Mouse (Mus musculus): Measurements from ENCODE around the gene Kcne1. TPM values are rescaled to one million over a fixed set of nuclear protein-coding genes. Genes with fewer than 3 reads are reported as not detected.
A peak's percentile ranks its signal among the peaks of the same experiment; 100 is the strongest.

Gene Kcne1
- polyA plus RNA-seq, 1 experiment from 2014 or later = 0.34 TPM

GRCm38 (mm10) chr16:92371623-92372022 is 12.4 kb upstream of the Kcne1 start:
- Histone ChIP-seq H3K36me3 (replicated peaks; ENCODE audit: control insufficient read depth, insufficient read depth, low read depth, low read length) (no peaks in the 10 kb centered on the region), H3K27me3 (ENCODE audit: control insufficient read depth, insufficient read depth, low read length) (no peaks in the 10 kb centered on the region), H3K9ac (replicated peaks; ENCODE audit: low read length) (no peak overlapping the region), H3K4me1 (ENCODE audit: control insufficient read depth, insufficient read depth, low read length) (peaks cover 2% of the 10 kb centered on the region; the same call in 1 of the 2 replicates), H3K4me3 (ENCODE audit: low read depth, low read length) (no peak overlapping the region), H3K9me3 (replicated peaks; ENCODE audit: control insufficient read depth, low read length) (no peaks in the 10 kb centered on the region), H3K4me2 (ENCODE audit: low read depth, low read length) (no peak overlapping the region), H3K27ac (replicated peaks; ENCODE audit: low read depth, low read length) (no peak overlapping the region)
- ATAC-seq (replicated peaks; ENCODE audit: insufficient number of reproducible peaks, low FRiP score, low TSS enrichment, low read depth) (no peak), DNase-seq (ENCODE audit: low spot score) (no peak)
- 54% methylated on average over 5 of the region's 5 CpGs for WGBS

- 52% methylated on average over 2 of the region's 2 CpGs for WGBS
- Histone ChIP-seq H3K4me1 (ENCODE audit: control insufficient read depth, insufficient read depth, low read length) (peaks cover 2% of the 10 kb centered on the region; the same call in 1 of the 2 replicates), H3K4me2 (ENCODE audit: low read depth, low read length) (no peak overlapping the region), H3K9ac (replicated peaks; ENCODE audit: low read length) (no peak overlapping the region), H3K9me3 (replicated peaks; ENCODE audit: control insufficient read depth, low read length) (no peaks in the 10 kb centered on the region), H3K4me3 (ENCODE audit: low read depth, low read length) (no peak overlapping the region), H3K27ac (replicated peaks; ENCODE audit: low read depth, low read length) (no peak overlapping the region), H3K27me3 (ENCODE audit: control insufficient read depth, insufficient read depth, low read length) (no peaks in the 10 kb centered on the region), H3K36me3 (replicated peaks; ENCODE audit: control insufficient read depth, insufficient read depth, low read depth, low read length) (no peaks in the 10 kb centered on the region)
- ATAC-seq (replicated peaks; ENCODE audit: insufficient number of reproducible peaks, low FRiP score, low TSS enrichment, low read depth) = 0 out of 2 replicates have a peak, but pooled peaks have one; percentile 23
- DNase-seq (ENCODE audit: low spot score) = peak; percentile 44
Observed at GRCm38 (mm10) chr16:92369260-92369659, 10.0 kb upstream of the Kcne1 start.

- Histone ChIP-seq H3K9ac (replicated peaks; ENCODE audit: low read length) (no peak overlapping the region), H3K9me3 (replicated peaks; ENCODE audit: control insufficient read depth, low read length) (no peaks in the 10 kb centered on the region), H3K4me3 (ENCODE audit: low read depth, low read length) (no peak overlapping the region), H3K27me3 (ENCODE audit: control insufficient read depth, insufficient read depth, low read length) (no peaks in the 10 kb centered on the region), H3K27ac (replicated peaks; ENCODE audit: low read depth, low read length) (no peak overlapping the region), H3K4me1 (ENCODE audit: control insufficient read depth, insufficient read depth, low read length) (no peaks in the 10 kb centered on the region), H3K36me3 (replicated peaks; ENCODE audit: control insufficient read depth, insufficient read depth, low read depth, low read length) (no peaks in the 10 kb centered on the region), H3K4me2 (ENCODE audit: low read depth, low read length) (no peak overlapping the region)
- 63% methylated on average over 7 of the region's 7 CpGs for WGBS
- ATAC-seq (replicated peaks; ENCODE audit: insufficient number of reproducible peaks, low FRiP score, low TSS enrichment, low read depth) (no peak), DNase-seq (ENCODE audit: low spot score) (no peak)
Observed at GRCm38 (mm10) chr16:92365477-92365876, 6.2 kb upstream of the Kcne1 start.

DNA sequence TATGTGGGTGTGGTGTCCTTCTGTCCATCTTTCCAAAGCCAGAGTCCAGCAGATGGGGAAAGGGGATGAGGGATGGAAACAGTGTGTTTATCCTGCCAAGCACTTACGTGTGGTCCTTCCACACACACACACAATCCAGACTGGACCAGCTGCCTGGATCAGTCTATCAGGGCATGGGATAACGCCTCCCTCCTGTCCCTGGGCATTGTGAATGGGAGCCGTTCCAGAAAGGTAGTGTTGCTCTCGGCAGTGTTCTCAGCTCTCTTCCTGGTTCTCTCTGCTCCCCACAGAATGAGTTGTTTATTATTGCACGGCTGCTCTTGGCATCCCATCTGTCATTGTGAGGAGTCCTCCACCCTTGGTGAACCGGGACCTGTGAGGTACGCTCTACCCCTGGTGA is 1.4 kb upstream of the Kcne1 start:
- no peak for ATAC-seq (replicated peaks; ENCODE audit: insufficient number of reproducible peaks, low FRiP score, low TSS enrichment, low read depth)

DNA sequence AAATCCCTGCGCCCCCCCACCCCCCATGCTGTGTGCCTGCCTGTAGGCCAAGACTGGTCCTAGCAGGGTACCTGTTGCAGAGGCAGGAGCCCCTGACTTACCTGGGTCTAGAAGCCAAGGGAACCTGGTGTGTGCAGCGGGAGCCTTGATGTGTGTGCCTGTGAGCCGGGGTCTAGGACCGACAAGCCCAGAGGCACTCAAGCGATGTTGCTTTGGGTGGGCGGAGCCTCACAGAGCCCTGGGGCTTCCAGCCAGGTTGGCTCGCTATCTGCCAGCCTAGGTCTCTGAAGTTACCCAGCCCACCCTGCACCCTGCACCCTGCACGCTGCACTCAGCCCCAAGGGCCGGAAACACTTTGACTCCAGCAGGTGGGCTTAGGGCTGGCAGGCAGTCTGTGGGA is 534 bp downstream of the Kcne1 start:
- DNase-seq (ENCODE audit: low spot score) = peak; percentile 26
- 0 out of 2 replicates have a peak, but pooled peaks have one; percentile 17 for ATAC-seq (replicated peaks; ENCODE audit: insufficient number of reproducible peaks, low FRiP score, low TSS enrichment, low read depth)
- no peak overlapping the region for H3K27ac ChIP-seq (replicated peaks; ENCODE audit: low read depth, low read length)
- WGBS = 11% methylated on average over 9 of the region's 9 CpGs
- H3K9me3 ChIP-seq (replicated peaks; ENCODE audit: control insufficient read depth, low read length) = no peaks in the 10 kb centered on the region
- no peak overlapping the region for H3K9ac ChIP-seq (replicated peaks; ENCODE audit: low read length)
- H3K27me3 ChIP-seq (ENCODE audit: control insufficient read depth, insufficient read depth, low read length) = no peaks in the 10 kb centered on the region
- no peaks in the 10 kb centered on the region for H3K36me3 ChIP-seq (replicated peaks; ENCODE audit: control insufficient read depth, insufficient read depth, low read depth, low read length)
- H3K4me2 ChIP-seq (ENCODE audit: low read depth, low read length) = no peak overlapping the region
- H3K4me1 ChIP-seq (ENCODE audit: control insufficient read depth, insufficient read depth, low read length) = no peaks in the 10 kb centered on the region
- no peak overlapping the region for H3K4me3 ChIP-seq (ENCODE audit: low read depth, low read length)

More for the DNA sequence above, 1.4 kb upstream of the Kcne1 start:
- no peak overlapping the region for H3K4me3 ChIP-seq (ENCODE audit: low read depth, low read length)
- 78% methylated on average over 7 of the region's 7 CpGs for WGBS
- no peaks in the 10 kb centered on the region for H3K36me3 ChIP-seq (replicated peaks; ENCODE audit: control insufficient read depth, insufficient read depth, low read depth, low read length)
- no peaks in the 10 kb centered on the region for H3K27me3 ChIP-seq (ENCODE audit: control insufficient read depth, insufficient read depth, low read length)
- H3K27ac ChIP-seq (replicated peaks; ENCODE audit: low read depth, low read length) = no peak overlapping the region
- H3K4me1 ChIP-seq (ENCODE audit: control insufficient read depth, insufficient read depth, low read length) = no peaks in the 10 kb centered on the region
- no peaks in the 10 kb centered on the region for H3K9me3 ChIP-seq (replicated peaks; ENCODE audit: control insufficient read depth, low read length)
- no peak overlapping the region for H3K9ac ChIP-seq (replicated peaks; ENCODE audit: low read length)
- DNase-seq (ENCODE audit: low spot score) = no peak
- H3K4me2 ChIP-seq (ENCODE audit: low read depth, low read length) = no peak overlapping the region

DNA sequence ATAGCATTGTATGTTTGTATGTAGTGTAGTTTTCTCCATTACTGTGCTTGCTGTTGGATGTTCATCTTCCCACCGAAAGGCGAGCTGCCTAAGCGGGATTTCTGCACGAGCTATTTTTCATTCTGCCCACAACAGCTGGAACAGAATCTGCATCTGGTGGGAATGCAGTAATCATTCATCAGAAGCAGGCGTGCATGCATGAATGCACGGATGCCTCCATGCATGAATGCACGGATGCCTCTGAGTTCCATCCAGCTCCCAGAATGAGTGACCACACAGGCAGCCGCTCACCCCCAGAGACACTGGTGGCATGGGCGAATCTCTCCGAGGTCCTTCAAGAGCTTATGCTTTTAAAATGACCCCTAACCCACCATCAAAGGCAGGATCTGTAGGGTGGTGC is 1.7 kb downstream of the Kcne1 start:
- DNase-seq (ENCODE audit: low spot score) (no peak), ATAC-seq (replicated peaks; ENCODE audit: insufficient number of reproducible peaks, low FRiP score, low TSS enrichment, low read depth) (no peak)
- Histone ChIP-seq H3K4me3 (ENCODE audit: low read depth, low read length) (no peak overlapping the region), H3K9ac (replicated peaks; ENCODE audit: low read length) (no peak overlapping the region), H3K27me3 (ENCODE audit: control insufficient read depth, insufficient read depth, low read length) (no peaks in the 10 kb centered on the region), H3K4me1 (ENCODE audit: control insufficient read depth, insufficient read depth, low read length) (no peaks in the 10 kb centered on the region), H3K27ac (replicated peaks; ENCODE audit: low read depth, low read length) (no peak overlapping the region), H3K36me3 (replicated peaks; ENCODE audit: control insufficient read depth, insufficient read depth, low read depth, low read length) (no peaks in the 10 kb centered on the region), H3K4me2 (ENCODE audit: low read depth, low read length) (no peak overlapping the region), H3K9me3 (replicated peaks; ENCODE audit: control insufficient read depth, low read length) (no peaks in the 10 kb centered on the region)
- 65% methylated on average over 10 of the region's 10 CpGs for WGBS

GRCm38 (mm10) chr16:92357023-92357422 is 2.2 kb downstream of the Kcne1 start:
- no peak overlapping the region for H3K4me2 ChIP-seq (ENCODE audit: low read depth, low read length)
- ATAC-seq (replicated peaks; ENCODE audit: insufficient number of reproducible peaks, low FRiP score, low TSS enrichment, low read depth) (no peak), DNase-seq (ENCODE audit: low spot score) (no peak)
- no peaks in the 10 kb centered on the region for H3K27me3 ChIP-seq (ENCODE audit: control insufficient read depth, insufficient read depth, low read length)
- no peaks in the 10 kb centered on the region for H3K9me3 ChIP-seq (replicated peaks; ENCODE audit: control insufficient read depth, low read length)
- no peak overlapping the region for H3K27ac ChIP-seq (replicated peaks; ENCODE audit: low read depth, low read length)
- no peak overlapping the region for H3K4me3 ChIP-seq (ENCODE audit: low read depth, low read length)
- H3K36me3 ChIP-seq (replicated peaks; ENCODE audit: control insufficient read depth, insufficient read depth, low read depth, low read length) = no peaks in the 10 kb centered on the region
- 75% methylated on average over 9 of the region's 9 CpGs for WGBS
- no peak overlapping the region for H3K9ac ChIP-seq (replicated peaks; ENCODE audit: low read length)
- no peaks in the 10 kb centered on the region for H3K4me1 ChIP-seq (ENCODE audit: control insufficient read depth, insufficient read depth, low read length)

DNA sequence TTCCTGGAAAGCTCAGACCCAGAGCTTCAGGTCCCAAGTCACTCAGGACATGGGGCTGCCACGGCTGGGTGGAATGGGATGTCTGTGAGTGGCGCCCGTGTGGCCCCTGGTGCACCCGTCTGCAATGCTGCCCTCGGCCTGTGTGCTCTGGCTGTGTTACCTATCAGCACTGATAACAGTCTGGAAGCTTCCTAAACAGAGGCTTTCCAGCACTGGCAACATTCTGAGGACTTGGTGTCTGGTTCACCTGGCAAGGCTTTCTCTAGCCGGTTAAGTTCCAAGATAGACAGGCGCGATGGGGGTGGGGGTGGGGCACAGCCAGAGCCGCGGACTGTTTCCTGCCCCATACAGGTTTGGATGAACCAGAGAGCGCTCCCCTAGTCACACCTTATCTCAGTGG is 3.3 kb downstream of the Kcne1 start:
- Histone ChIP-seq H3K9ac (replicated peaks; ENCODE audit: low read length) (no peak overlapping the region), H3K9me3 (replicated peaks; ENCODE audit: control insufficient read depth, low read length) (no peaks in the 10 kb centered on the region), H3K36me3 (replicated peaks; ENCODE audit: control insufficient read depth, insufficient read depth, low read depth, low read length) (no peaks in the 10 kb centered on the region), H3K4me3 (ENCODE audit: low read depth, low read length) (no peak overlapping the region), H3K27ac (replicated peaks; ENCODE audit: low read depth, low read length) (no peak overlapping the region), H3K4me1 (ENCODE audit: control insufficient read depth, insufficient read depth, low read length) (no peaks in the 10 kb centered on the region), H3K27me3 (ENCODE audit: control insufficient read depth, insufficient read depth, low read length) (no peaks in the 10 kb centered on the region), H3K4me2 (ENCODE audit: low read depth, low read length) (no peak overlapping the region)
- no peak for ATAC-seq (replicated peaks; ENCODE audit: insufficient number of reproducible peaks, low FRiP score, low TSS enrichment, low read depth)
- DNase-seq (ENCODE audit: low spot score) = no peak
- 71% methylated on average over 11 of the region's 11 CpGs for WGBS
